Mouse (Mus musculus): ENCODE measurements around the gene Nup107.
A peak's percentile ranks its signal among the peaks of the same experiment; 100 is the strongest.
"Not testable (repeated sequence)": the region's sequence is repeated elsewhere in the genome, so short reads cannot be mapped to it uniquely, and the experiment has no call there.

Gene Nup107

DNA sequence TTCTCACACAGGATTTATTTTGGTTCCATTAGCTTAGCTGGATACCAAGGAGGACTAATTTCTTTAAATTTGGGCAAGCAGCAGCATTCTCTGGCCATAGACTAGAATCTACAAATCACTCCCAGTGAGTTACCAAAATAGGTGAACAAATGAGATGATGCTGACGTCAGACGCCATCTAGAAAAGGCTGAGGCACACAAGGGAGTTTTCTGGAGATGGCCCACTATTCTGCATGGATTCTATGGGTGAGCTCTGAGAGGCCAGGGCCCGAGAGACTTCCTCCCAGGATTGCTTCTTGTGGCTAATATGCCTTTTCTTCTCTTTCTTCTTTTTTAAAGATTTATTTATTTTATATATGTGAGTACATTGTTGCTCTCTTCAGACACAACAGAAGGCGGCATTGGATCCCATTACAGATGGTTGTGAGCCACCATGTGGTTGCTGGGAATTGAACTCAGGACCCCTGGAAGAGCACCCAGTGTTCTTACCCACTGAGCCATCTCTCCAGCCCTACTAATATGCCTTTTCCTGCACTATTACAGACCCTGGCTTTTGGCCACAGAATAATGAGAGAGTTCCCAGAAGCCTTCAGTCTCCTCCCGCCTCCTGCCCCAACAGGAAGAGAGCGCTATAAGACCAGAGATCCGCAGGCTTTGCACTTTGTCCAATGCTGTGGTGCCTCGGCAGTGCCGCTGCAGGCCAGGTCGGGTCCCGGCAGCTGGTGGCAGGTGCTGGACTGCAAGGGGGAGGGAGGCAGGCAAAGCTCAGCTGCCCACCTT lies 27.2 kb downstream of the Nup107 start:
- DNase-seq (ENCODE audit: low read depth in 2 of 2, low spot score in 2 of 2), result no peak

GRCm38 (mm10) chr10:117764598-117764997 lies 27.9 kb downstream of the Nup107 start:
- no peak for DNase-seq (ENCODE audit: low read depth in 2 of 2, low spot score in 2 of 2)

GRCm38 (mm10) chr10:117763588-117764190 lies 28.8 kb downstream of the Nup107 start:
- no peak for DNase-seq (ENCODE audit: low read depth in 2 of 2, low spot score in 2 of 2)

DNA sequence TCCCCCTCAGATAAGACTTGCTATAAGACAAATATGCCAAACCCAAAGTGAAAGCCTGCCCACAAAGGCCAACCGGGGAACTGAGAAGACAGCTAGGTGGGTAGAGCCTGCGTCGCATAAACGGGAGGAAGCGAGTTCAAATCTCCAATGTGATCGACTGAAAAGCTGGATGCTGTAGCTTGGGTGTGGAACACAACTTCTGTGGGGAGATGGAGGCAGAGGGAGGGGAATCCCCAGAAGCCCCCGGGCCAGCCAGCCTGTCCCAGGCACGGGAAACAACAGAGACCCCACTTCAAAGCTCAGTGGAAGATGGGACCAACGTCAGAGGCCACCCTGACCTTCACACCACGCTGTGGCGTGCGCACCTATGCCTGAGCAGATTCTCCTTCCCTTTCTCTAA lies 29.5 kb downstream of the Nup107 start:
- DNase-seq (ENCODE audit: low read depth in 2 of 2, low spot score in 2 of 2), result no peak

DNA sequence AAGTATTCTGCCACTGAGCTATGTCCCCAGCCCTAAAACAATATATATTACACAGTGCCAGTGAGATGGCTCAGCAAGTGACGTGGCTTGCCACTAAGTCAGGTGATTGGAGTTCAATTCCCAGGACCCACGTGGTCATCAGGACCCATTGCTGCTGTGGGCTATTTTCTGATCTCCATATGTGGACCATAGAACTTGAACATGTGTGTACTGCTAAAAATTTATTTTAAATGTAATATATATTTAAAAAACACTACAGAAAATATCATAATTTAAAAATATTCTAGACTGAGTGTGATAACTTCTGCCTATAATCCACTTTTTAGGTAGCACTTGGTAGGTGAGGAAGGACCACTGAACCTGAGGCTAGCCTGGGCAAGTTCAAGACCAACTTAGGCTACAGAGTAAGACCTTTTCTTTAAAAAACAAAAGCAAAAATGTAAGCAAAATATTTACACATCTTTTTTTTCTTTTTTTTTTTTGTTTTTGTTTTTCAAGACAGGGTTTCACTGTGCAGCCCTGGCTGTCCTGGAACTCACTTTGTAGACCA lies 30.1 kb downstream of the Nup107 start:
- DNase-seq (ENCODE audit: low read depth in 2 of 2, low spot score in 2 of 2), result no peak

GRCm38 (mm10) chr10:117761551-117761950 lies 31.0 kb downstream of the Nup107 start:
- DNase-seq (ENCODE audit: low read depth in 2 of 2, low spot score in 2 of 2), result no peak

DNA sequence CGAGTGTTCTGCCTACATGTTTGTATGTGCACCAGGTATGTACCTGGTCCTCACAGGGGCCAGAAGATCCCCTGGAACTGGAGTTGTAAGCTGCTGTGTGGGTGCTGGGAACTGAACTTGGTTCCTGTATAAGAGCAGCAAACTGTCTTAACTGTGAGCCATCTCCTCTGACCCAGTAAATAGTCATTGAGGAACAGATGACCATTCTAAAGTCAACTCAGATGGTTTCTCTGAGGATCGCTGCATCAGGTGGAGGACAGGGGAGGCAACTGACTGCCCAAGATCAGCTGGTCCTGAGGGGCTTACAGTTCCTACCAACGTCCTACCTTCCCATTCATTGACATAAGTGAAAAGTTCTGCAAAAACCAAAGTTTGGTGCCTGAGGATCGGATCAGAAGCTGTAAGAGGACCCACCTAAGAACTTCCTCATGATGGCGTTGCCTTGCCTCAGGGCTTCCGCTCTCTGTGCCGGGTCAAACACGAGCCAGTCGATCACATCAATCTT lies 31.6 kb downstream of the Nup107 start:
- DNase-seq (ENCODE audit: low read depth in 2 of 2, low spot score in 2 of 2), result no peak

DNA sequence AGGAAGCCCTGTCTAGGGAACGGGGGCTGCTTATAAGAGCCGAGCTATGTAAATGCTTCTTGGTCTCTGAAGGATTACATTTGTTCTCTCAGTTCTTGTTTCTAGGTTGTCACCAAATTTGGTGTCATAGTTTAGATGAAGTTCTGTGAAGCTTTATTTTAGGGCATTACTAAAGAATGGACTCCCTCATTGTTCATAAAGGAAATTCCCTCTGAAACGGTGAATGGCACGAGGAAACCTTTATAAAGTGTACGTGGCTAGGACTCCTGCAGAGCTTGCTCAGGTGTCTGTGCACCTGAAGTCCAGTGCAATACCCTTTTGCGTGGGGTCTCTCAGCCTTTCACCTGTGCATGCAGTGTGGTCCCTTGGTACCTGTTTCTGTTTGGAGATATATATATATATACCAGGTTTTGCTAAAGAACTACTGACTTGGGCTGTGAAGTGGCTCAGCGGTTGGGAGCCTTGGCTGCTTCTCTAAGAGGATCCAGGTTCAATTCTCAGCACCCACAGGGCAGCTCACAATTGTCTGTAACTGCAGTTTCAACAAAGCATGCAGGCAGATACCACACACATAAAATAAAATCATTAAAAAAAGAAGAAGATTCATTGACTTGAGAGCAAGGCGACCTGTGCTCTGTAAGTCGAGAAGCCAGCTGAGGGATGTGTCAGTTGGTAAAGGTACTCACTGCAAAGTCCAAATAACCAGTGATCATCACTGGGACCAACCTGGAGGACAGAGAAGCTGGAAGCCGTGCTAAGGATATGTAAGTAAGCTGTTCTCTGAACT lies 32.5 kb downstream of the Nup107 start:
- DNase-seq (ENCODE audit: low read depth in 2 of 2, low spot score in 2 of 2), result no peak

GRCm38 (mm10) chr10:117758749-117759727 lies 33.5 kb downstream of the Nup107 start:
- DNase-seq (ENCODE audit: low read depth in 2 of 2, low spot score in 2 of 2), result no peak

DNA sequence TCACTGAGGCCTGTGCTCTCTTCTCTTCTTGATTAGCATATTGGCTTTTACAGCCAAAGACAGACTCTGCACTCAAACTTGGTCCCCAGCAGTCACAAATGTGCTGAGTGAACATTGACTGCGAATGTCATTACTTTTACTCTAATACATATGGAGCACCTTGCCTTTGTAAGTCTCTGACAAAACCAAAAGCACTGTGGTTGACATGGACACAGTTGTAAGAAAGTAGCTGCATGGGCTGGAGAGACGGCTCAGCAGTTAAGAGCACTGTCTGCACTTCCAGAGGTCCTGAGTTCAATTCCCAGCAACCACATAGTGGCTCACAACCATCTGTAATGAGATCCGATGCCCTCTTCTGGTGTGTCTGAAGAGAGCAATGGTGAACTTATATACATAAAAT lies 34.2 kb downstream of the Nup107 start:
- DNase-seq (ENCODE audit: low read depth in 2 of 2, low spot score in 2 of 2), result not testable (repeated sequence)

DNA sequence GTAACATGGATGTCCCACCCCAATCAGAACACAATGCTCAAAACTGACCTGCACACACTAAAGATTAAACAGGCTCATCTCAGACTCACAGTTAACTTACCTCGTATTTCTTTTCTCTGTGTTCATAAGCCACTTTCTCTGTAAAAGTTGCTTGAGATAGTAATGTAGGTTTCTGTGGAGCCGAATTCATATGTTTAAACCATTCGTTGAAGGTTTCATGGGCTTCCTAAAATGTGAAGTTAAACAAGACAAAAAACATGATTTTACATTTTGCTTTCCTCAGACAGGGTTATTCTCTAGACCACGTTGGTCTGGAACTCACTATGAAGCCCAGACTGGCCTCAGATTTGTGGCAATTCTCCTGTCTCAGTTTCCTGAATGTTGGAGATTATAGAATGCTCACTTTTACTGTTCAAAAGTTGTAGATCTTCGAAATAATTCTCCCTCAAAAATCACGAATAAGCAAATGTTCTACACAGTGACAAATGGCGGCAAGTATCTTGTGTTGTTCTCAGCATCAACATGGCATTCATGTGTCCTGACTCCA lies 34.6 kb downstream of the Nup107 start:
- DNase-seq (ENCODE audit: low read depth in 2 of 2, low spot score in 2 of 2), result no peak

DNA sequence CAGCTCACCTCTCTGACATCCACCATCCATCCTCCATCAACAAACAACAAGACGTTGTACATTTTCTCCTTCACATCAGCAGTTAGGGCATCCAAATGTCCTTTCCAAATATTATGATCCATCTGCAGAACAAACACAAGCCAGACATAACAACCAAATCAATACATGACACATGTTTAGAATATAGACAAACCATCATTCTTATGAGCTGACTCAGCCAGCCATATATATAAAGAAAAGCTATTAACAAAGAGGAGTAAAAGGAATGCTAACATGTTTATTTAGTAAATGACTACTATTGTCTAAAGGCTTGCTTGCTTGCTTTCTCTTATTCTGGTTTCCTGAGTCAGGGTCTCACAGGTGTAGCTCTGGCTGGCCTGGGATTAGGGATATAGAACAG lies 35.2 kb downstream of the Nup107 start:
- DNase-seq (ENCODE audit: low read depth in 2 of 2, low spot score in 2 of 2), result no peak

DNA sequence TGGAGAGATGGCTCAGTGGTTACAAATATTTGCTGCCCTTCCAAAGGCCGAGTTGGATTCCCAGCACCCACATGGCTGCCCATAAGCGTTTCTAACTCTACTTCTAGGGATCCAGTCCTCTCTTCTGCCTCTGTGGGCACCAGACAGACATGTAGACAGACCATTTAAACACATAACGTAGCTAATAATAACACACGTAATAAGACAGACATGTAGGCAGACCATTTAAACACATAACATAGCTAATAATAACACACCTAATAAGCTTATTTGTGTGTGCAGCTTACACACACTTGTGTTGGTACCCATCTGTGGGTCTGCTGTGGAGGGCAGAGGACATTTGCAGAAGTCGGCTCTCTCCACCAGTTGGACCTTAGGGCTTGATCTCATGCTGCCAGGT lies 35.7 kb downstream of the Nup107 start:
- no peak for DNase-seq (ENCODE audit: low read depth in 2 of 2, low spot score in 2 of 2)

DNA sequence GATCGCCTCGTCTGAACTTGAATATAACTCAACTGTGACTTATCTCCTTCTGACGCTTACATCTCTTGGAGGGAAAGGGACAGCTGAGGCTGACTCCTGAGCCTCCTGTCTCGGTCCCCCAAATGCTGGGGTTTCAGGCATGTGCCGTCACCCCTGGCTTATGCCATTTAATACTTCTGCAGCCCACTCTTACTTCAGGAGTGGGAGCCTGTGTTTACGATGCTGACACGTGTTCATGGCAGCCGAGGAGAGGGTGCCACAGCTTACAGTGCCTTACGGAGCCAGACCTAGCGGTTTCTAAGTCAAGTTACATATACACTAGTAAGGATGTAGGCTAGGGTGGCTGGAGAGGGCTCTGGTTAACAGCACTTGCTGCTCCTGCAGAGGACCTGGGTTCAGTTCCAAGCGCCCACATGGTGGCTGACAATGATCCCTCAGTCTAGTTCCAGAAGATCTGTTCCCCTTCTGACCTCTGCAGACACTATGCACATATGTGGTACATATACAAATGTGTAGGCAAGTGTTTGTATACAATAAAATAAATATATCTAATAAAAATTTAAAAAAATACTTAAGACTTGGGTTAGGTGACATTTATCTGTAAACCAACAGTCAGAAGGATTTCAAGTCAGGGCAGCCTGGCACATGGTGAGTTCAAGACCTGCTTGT lies 36.6 kb downstream of the Nup107 start:
- DNase-seq (ENCODE audit: low read depth in 2 of 2, low spot score in 2 of 2), result no peak

- peak in 1 of 2 experiments; percentile 9 for DNase-seq (ENCODE audit: low read depth in 2 of 2, low spot score in 2 of 2)
These were observed 37.3 kb downstream of the Nup107 start for GRCm38 (mm10) chr10:117755086-117755798.

DNA sequence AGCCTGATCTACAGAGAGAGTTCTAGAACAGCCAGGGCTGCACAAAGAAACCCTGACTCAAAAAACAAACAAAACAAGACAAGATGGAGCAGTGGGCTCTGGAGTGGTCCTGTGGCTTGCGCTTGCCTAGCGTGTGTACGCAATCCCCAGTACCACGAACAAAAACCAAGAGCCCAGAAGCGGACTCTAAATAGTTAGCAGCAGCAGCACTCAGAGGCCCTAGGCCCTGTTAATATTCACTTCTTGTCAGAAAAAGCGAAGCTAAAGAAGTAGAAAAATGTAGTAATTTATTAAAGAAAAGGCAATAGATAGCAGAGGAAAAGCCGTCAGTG lies 37.9 kb downstream of the Nup107 start:
- no peak for DNase-seq (ENCODE audit: low read depth in 2 of 2, low spot score in 2 of 2)

- no peak for DNase-seq (ENCODE audit: low read depth in 2 of 2, low spot score in 2 of 2)
These were observed 38.5 kb downstream of the Nup107 start for GRCm38 (mm10) chr10:117753711-117754608.

Measured in CD8-positive naive resting alpha-beta T cell, adult 2 months (primary cell).